Mouse (Mus musculus): ENCODE measurements around the gene Cspg4.
A peak's percentile ranks its signal among the peaks of the same experiment; 100 is the strongest.

Cspg4 gene

DNA sequence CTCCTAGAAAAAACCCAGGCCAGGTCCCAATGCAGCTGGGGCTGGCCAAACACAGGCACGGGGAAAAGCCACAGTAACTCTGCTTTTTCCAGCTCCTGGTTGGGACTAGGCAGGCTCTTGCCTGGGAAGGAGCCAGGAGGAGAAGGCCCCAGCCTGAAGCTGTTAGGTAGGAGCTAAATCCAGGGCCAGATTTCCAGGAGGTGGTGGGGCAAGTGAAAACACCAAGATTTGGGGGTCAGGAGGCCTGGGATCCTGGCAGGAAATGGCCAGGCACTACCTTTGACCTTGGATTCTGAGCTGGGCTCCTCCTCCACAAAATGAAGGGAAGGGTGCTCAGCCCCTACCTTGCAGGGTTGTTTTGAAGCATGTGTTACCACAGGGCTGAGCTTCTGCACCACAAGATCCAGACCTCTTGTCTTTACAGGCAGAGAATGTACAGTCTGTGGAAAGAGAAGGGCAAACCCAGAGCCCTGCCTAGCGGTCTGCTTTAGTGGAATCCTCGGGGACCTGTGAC, 560 bp upstream of the Cspg4 start, which contains the start of gene Odf3l1:
Gene Odf3l1, minus strand, starts transcription at position 464 of the 514 bp plus-strand sequence.
- no peak for DNase-seq (ENCODE audit: low read depth, low spot score)

DNA sequence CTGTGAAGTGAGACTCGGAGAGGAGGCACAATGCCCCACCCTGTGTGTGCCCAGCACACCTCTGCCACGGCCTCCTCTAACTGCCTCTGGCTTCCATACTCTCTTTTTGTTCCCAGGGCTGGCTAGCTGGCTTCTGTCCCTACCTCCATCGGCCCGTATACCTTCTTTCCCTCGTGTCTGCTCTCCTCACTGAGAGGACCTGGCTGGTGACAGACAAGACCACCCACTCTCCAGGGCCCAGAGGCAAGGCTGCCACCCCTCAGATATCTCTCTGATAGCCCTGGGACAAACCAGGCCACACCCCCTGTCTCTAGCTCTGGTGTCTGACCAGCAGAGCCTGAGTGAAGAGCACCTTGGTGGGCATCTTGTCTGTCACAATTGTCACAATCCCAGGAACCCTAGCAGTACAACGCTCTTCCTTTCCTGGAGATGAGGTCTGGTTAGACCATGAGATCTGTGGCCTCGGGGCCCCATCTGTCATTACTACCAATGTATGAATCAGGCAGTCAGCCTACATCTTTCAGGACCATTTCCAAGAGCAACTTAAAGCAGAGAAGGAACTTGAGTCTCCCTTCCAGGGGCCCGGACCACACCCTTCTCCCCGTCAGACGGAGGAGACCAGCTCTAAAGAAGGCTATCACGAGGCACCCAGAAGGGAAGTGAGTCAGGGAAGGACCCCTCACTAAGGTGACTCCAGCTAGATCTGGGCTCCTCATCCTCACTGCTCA, 1.0 kb downstream of the Cspg4 start:
- no peak for DNase-seq (ENCODE audit: low read depth, low spot score)

DNA sequence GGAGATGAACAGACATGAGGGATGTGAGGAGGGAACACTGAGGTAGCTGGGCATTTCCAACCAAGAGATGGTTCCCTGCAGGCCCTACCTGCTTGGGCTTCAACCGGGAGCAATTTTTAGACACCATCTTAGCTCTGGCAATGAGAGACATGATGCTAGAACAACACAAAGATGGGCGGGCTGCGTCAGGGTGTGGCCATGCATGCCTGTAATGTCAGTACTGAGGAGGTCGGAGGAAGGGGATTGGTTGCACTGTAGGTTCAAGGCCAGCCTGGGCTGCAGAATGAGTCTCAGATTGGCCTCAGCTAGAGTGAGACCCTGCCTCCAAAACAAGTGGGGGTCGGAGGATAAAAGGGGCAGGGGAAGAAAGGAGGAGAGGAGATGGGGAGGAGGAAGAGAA, 1.6 kb downstream of the Cspg4 start:
- no peak for DNase-seq (ENCODE audit: low read depth, low spot score)

- DNase-seq (ENCODE audit: low read depth, low spot score) = no peak
Observed at GRCm38 (mm10) chr9:56868292-56868691, 3.5 kb downstream of the Cspg4 start.

DNA sequence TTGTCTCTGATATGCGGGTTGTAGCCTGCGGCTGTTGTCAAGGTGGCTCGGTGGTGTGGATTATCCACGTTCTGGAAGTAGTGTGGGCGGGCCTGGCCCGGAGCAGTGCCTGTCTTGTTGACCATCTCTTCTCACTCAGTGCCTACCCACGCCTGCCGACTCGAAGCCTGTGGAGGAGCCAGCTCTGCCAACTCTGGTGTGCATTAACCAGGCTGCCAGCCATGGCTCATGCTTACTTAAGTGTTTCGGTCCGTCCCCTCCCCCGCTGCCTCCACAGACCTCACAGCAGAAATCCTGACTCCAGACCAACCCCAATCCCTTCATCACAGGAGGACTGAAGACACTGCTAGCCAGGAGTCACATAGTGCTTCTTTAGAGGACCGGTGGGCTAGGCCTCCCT, 4.7 kb downstream of the Cspg4 start:
- DNase-seq (ENCODE audit: low read depth, low spot score) = no peak

DNA sequence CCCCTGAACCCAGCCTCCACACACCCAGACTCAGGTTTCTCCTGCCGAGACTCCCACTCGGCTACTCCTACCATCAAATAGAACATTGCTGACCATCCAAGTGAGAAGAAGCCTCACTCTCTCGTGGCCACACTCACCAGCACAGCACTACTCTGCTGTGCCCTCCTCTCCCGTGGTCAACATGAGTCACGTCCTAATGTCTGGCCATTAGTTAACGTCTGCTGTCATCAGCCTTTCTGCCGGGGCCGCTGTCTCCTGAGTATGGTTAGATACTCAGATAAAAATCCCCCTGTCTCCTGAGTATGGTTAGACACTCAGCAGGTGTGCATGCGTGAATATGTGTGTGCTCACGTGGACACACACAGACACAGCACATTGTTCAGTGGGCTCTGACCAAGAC, 5.9 kb downstream of the Cspg4 start:
- no peak for DNase-seq (ENCODE audit: low read depth, low spot score)

DNA sequence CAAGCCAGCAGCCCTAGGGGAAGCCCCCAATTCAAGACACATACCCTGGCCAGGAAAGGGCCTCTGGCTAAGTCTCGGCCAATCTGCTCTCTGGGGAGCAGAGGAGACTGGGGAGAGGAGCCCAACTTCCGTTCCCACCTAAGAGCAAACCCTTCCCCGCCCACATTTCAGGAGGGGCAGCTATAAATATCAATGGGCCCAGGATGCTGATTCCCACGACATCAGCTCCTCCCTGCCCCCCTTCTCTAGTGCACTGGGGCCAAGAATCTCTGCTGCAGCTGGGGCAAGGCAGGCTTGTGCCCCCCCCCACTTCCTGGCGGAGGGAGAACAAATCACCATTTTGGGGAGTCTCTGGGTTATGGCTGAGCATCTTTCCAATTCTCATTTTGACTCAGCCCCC, 6.4 kb downstream of the Cspg4 start:
- no peak for DNase-seq (ENCODE audit: low read depth, low spot score)

GRCm38 (mm10) chr9:56872105-56872903, 7.5 kb downstream of the Cspg4 start:
- DNase-seq (ENCODE audit: low read depth, low spot score) = no peak

DNA sequence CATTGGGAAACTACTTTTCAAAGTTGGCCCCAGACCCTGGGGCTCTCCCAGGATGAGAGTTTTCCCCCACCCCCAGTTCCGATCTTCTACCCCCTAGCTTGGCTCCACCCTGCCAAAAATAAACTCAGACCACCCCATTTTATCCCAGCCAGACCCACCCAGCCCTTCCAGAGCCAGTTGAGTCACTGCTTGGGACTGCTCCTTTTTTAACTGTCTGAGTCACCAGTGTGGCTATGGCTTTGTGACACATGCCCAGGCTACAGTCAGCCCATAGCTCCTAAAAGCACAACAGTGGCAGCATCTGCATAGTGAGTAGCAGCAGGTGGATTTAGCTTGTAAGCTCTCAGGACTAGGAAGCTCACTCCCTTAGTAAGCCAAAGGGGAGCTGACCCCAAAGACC, 8.3 kb downstream of the Cspg4 start:
- DNase-seq (ENCODE audit: low read depth, low spot score) = no peak

- no peak for DNase-seq (ENCODE audit: low read depth, low spot score)
Observed at GRCm38 (mm10) chr9:56876784-56877183, 12.0 kb downstream of the Cspg4 start.

DNA sequence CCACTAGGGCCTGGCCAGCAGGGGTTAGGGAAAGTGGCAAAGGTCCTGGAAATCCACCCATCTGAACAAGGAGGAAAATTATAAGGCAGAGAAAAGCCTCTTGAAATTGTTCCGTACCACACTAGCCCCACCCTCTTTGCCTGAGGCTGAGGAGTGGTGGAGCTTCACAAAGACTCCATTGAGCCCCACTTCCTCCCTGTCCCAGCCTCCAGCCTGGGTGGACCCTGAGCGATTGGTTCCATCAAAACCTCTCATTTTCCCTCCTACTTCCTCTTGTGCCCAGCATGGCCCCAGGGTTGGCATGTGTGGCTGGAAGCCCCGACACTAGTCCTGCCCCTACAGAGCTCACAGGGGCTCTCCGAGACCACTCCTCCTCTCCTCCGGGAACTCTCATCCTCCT, 12.5 kb downstream of the Cspg4 start:
- DNase-seq (ENCODE audit: low read depth, low spot score) = no peak

DNA sequence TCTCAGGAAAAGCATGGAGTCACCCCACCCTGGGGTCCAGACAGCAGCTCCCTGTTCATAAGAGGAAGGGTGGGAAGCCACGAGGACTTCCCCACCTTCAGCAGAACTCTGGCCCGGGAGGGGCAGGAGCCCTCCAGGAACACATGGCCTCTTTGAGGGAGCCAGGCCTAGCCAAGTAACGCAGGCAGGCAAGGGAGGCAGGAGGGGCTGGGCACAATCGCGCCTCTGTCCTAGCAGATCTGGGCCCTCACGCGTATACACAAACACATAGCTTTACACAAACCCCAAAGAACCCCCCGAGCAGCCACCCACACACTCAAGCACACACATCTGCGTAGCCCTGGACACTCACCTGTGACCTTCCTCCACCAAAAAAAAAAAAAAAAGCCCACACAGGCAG, 16.0 kb downstream of the Cspg4 start:
- peak; percentile 52 for DNase-seq (ENCODE audit: low read depth, low spot score)

GRCm38 (mm10) chr9:56881539-56882082, 16.8 kb downstream of the Cspg4 start:
- DNase-seq (ENCODE audit: low read depth, low spot score) = peak; percentile 57

DNA sequence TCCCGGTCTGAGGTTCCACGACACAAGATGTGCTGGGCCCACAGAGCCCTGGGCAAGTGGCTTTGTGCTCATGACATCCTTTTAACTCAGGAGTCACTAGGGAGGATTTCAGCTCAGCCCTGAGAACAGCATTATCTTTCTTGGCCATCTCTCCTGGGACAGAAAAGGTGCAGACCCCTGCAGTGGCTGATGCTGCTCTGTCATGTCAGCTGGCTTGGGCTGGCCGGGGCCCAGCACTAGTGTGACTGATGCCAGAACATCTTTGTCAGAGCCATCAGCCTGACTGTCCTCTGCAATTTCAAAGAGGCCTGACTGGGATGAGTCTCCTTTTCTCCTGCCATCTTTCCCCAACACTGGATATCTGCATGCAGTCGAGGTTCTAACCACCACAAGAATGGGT, 17.4 kb downstream of the Cspg4 start:
- DNase-seq (ENCODE audit: low read depth, low spot score) = no peak

- DNase-seq (ENCODE audit: low read depth, low spot score) = no peak
Observed at GRCm38 (mm10) chr9:56882818-56883217, 18.0 kb downstream of the Cspg4 start.

DNA sequence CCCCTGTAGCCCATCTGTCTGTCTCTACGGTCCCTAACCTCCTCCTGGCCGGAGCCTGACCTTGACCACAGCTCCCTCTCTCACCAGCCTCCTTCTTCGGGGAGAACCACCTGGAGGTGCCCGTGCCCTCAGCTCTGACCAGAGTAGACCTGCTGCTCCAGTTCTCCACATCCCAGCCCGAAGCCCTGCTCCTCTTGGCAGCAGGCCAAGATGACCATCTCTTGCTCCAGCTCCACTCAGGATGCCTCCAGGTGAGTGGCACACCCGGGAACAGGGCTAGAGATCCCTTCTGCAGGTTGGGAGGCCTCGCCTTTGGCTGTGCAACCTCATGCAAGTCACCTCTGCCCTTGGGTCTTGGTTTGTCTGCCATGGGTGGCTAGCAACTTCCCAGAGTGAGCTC, 18.6 kb downstream of the Cspg4 start:
- no peak for DNase-seq (ENCODE audit: low read depth, low spot score)

- no peak for DNase-seq (ENCODE audit: low read depth, low spot score)
Observed at GRCm38 (mm10) chr9:56884328-56884727, 19.5 kb downstream of the Cspg4 start.

GRCm38 (mm10) chr9:56886113-56886512, 21.3 kb downstream of the Cspg4 start:
- no peak for DNase-seq (ENCODE audit: low read depth, low spot score)

GRCm38 (mm10) chr9:56886601-56887000, 21.8 kb downstream of the Cspg4 start:
- no peak for DNase-seq (ENCODE audit: low read depth, low spot score)

DNA sequence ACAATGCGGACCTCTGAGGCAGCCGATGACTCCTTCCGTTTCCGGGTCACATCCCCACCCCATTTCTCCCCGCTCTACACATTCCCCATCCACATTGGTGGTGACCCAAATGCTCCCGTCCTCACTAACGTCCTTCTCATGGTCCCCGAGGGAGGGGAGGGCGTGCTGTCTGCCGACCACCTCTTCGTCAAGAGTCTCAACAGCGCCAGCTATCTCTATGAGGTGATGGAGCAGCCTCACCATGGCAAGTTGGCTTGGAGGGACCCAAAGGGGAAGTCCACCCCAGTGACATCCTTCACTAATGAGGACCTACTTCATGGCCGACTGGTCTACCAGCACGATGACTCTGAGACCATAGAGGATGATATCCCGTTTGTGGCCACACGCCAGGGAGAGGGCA, 22.7 kb downstream of the Cspg4 start:
- DNase-seq (ENCODE audit: low read depth, low spot score) = no peak

- DNase-seq (ENCODE audit: low read depth, low spot score) = peak; percentile 92
Observed at GRCm38 (mm10) chr9:56889817-56890216, 25.0 kb downstream of the Cspg4 start.

GRCm38 (mm10) chr9:56890522-56891250, 25.9 kb downstream of the Cspg4 start:
- no peak for DNase-seq (ENCODE audit: low read depth, low spot score)
